Mouse (Mus musculus) hindlimb bud, embryonic 11.5 days (tissue): ENCODE measurements around the gene Erp27.

Experiments used
- DNase-seq: peaks from one replicate; pipeline ENCODE4 v3.0.0-alpha.2; 2012; ENCODE audit warnings: low read depth, low spot score; ENCODE audit errors: extremely low spot score

Gene Erp27

DNA sequence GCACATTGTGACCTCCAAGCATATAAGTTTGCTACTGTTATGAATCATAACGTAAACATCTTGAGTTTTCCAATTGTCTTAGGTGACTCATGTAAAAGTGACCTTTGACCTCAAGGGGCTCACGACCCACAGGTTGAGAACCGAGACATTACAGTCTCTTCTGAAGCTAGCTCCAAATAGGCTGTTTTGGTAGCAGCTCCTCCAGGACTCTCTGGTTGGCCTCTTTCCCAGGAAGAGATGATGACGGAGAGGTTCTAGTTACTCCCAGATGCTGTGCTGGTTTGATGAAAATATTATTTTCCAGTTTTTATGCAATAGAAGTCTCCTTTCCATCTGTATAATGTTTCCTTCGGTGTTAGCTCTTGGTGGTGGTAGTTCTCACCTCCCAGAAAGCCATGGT, 53.1 kb downstream of the Erp27 start:
- DNase-seq = no peak

GRCm38 (mm10) chr6:136866150-136866549, 55.8 kb downstream of the Erp27 start:
- DNase-seq = no peak

GRCm38 (mm10) chr6:136865360-136865759, 56.6 kb downstream of the Erp27 start:
- no peak for DNase-seq

GRCm38 (mm10) chr6:136861020-136861419, 61.0 kb downstream of the Erp27 start:
- DNase-seq = peak; percentile 49

DNA sequence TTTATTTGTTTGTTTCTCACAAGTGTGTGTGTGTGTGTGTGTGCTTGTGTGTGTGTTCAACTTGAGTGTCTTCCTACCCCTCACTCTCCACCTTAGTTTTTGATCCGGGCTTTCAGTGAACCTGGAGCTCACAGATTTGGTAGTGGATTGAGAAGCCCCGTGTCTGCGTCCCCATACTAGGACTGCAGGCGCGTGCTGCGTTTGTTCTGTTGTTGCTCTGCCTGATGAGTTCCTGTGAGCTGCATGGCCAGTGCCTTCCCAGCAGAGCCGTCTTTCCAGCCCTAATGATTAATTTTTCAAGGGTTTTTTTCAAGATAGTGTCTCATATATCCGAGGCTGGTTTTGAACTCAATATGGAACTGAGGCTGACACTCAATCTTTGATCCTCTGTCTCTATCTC, 63.6 kb downstream of the Erp27 start:
- DNase-seq = no peak

DNA sequence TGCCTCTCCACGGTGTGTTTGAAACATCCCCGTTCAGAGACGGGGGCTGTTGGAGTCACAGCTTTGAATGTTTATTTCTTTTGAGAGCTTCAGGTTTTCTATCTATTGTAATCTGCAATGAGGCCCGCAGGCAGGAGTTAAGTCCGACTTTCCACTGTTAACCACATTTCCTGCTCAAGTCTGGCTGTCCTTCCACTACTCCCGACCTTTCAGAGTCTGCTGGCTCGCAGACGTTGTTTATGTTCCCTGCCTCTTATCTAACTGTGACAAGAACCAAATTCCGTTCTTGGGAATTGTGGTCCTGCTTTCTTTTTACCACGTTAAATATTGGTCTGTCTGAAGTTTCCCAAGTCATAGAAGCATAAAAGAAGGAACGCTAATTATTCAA, 64.1 kb downstream of the Erp27 start:
- DNase-seq = no peak
